Mouse (Mus musculus): Measurements from ENCODE around the gene Ybey.

The Ybey gene

GRCm38 (mm10) chr10:76468203-76469162, at the start of gene Ybey, which contains the start of gene Mcm3ap:
TSS of gene Ybey (minus strand) at chr10:76469114.
TSS of gene Mcm3ap (plus strand) at chr10:76468927.
- peak; percentile 84 to 93 for DNase-seq (ENCODE audit: low spot score in 2 of 2)

DNA sequence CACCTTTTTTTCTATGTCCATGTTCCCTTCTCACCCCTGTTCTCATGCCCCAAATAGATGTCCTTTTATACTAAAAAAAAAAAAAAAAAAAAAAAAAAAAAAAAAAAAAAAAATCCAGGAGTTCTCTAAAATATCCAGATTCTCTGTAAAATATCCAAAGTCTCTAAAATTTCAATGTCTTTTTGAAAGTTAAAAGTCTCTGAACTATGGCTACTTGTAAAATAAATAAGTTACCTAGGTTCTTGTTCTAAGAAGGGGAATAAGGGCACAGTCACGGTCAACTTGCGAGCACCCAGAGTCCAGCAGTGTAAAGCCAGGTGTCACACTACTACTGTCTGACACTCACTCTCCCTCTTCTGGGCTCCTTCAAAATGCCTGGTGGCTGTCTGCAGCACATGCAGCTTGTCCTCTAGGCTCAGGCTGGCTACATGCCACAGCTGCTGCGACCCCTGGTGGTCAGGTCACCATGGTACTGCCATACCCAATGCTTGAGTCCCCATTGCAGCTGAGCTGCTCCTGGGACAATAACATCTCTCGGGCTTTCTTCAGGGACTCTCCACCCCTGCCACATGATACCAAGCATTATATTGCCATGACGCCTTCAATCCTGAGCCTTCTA, 44.2 kb upstream of the Ybey start:
- DNase-seq (ENCODE audit: low spot score in 2 of 2): peak; percentile 83 to 93

DNA sequence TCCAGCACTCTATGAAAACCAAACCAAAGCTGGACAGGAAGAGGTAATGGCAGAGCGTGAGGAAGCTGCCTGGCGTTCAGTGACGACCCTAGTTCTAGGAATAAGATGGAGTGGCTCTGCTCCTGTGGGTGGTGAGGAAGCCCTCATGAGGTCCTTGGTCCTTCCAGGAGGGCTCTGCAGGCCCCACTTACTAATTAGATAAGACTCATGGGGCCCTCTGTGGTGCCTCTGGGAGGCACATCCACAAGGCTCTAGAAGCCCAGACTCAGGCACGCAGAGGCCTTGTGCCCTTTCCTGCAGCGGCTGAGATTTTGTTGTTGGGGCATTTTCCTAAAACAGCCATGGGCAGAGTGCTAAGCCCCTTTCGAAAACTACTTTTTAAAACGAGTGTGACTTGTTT, 37.0 kb upstream of the Ybey start:
- DNase-seq (ENCODE audit: low spot score in 2 of 2): no peak

- no peak for DNase-seq (ENCODE audit: low spot score in 2 of 2)
Measured at GRCm38 (mm10) chr10:76504271-76504943, 35.5 kb upstream of the Ybey start.

GRCm38 (mm10) chr10:76497522-76497921, 28.6 kb upstream of the Ybey start:
- no peak for DNase-seq (ENCODE audit: low spot score in 2 of 2)

- DNase-seq (ENCODE audit: low spot score in 2 of 2): no peak
Measured at GRCm38 (mm10) chr10:76496366-76496765, 27.5 kb upstream of the Ybey start.

DNA sequence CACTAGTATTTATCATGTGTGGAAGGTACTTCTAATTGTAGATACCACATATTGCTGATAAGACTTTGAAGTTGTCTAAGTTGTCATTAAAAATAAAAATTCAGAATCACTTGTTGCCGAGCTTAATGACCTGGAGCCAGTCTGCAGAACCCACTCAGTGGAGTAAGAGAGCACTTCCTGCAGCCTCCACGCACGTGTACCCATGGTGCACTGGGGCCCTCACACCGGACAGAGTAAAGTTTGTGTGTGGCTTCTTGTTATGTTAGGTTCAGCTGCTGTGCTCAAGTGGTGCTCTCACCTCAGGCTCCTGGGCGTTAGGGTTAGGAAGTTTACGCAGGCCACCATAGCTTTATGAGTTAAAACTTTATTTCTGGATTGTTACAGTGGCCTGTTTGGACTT, 26.6 kb upstream of the Ybey start:
- DNase-seq (ENCODE audit: low spot score in 2 of 2): no peak

DNA sequence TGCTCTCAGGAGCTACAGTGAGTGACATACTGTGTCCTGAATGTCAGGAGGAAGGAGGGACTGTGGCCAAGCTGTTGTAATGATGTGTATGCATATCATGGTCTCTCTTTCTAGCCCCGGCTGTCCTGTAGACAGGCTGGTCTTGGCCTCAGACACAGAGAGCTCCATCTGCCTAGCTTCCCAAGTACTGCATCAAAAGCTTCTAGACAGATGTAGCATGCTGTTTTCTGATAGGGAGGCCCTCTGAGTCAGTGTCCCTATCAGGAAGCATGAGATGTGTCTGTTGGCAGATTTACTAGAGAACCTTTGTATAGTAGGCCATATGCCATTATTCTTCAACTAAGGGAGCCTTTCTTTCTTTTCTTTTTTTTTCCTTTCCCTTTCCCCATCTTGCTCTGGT, 24.6 kb upstream of the Ybey start:
- no peak for DNase-seq (ENCODE audit: low spot score in 2 of 2)

DNA sequence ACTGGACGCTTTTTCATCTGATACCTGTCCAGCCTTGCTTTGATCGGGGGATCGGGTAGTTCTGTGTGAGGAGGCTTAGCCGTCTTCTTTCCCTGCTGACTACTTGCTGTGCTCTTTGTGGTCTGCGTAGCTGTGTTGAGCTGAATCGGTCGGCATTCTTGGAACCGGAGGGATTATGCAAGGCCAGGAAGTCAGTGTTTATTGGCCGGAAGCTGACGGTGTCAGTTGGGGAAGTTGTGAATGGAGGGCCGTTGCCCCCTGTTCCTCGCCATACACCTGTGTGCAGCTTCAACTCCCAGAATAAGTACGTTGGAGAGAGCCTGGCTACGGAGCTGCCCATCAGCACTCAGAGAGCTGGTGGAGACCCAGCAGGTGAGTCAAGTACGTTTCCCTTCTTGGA, 20.3 kb upstream of the Ybey start:
- no peak for DNase-seq (ENCODE audit: low spot score in 2 of 2)

- DNase-seq (ENCODE audit: low spot score in 2 of 2): no peak
Measured at GRCm38 (mm10) chr10:76488265-76488664, 19.4 kb upstream of the Ybey start.

- DNase-seq (ENCODE audit: low spot score in 2 of 2): no peak
Measured at GRCm38 (mm10) chr10:76486302-76486701, 17.4 kb upstream of the Ybey start.

DNA sequence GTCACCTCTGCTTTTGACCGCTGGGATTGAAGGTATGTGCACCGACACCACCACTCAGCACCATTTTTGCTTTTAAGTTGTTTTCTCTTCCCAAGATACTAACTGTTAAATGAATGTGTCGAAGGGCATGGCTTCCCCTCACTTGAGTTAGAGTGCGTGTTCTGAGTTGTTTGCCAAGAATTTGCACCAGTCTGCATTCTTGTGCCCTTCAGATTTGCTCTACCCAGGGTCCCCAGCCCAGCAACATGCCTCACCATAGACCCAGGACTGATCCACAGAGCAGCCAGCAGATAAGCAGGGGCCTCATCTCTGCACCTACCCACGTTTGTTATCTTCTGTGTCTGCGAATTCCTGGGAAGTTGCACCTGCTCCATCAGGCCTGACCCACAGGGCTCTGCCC, 12.6 kb upstream of the Ybey start:
- DNase-seq (ENCODE audit: low spot score in 2 of 2): no peak

GRCm38 (mm10) chr10:76480851-76481250, 11.9 kb upstream of the Ybey start:
- no peak for DNase-seq (ENCODE audit: low spot score in 2 of 2)

GRCm38 (mm10) chr10:76473759-76474158, 4.8 kb upstream of the Ybey start:
- no peak for DNase-seq (ENCODE audit: low spot score in 2 of 2)

DNA sequence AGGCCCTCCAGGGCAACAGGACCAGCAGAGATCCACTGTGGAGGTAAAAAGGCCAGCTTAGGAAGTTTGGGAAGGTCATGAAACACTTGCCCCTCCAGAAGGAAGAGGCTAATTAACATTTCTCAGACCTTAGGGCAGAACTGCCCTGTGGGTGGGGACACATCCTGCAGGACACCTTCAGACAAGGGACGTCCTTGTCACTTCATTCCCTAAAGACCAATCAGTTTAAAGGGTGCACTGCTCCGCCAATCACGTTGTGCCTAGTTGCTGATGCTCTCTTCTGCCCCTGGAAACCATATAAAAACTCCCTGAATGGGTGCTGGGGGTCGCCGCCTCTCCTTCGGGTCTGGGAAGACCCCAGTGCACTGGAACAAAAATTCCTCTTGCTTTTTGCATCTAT, 6.2 kb downstream of the Ybey start:
- no peak for DNase-seq (ENCODE audit: low spot score in 2 of 2)

- DNase-seq (ENCODE audit: low spot score in 2 of 2): no peak
Measured at GRCm38 (mm10) chr10:76462312-76462711, 6.6 kb downstream of the Ybey start.

- DNase-seq (ENCODE audit: low spot score in 2 of 2): no peak
Measured at GRCm38 (mm10) chr10:76461255-76461654, 7.7 kb downstream of the Ybey start.

- peak in 1 of 2 experiments; percentile 71 for DNase-seq (ENCODE audit: low spot score in 2 of 2)
Measured at GRCm38 (mm10) chr10:76455289-76455688, 13.6 kb downstream of the Ybey start.

DNA sequence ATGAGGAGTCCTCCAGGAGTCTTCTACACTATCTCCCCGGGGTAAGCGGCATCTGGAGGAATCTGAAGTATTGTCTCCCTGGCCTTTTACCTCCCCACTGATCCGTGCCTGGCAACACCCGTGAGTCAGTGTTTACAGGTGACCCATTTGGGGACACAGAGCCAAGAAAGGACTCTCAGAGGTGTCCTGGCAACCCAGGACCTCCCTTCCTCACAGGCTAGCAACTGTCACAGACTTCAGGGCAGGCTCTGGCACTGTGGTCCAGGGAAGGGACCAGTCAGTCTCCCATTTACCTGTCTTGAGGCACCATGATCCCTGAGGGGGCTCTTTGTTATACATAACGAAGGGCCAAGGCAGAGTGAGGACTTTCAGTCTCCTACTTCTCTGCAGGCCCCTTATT, 20.1 kb downstream of the Ybey start, which contains the start of gene 2610028H24Rik:
Gene 2610028H24Rik, plus strand, starts transcription at position 231 of the 400 bp plus-strand sequence.
- DNase-seq (ENCODE audit: low spot score in 2 of 2): no peak

DNA sequence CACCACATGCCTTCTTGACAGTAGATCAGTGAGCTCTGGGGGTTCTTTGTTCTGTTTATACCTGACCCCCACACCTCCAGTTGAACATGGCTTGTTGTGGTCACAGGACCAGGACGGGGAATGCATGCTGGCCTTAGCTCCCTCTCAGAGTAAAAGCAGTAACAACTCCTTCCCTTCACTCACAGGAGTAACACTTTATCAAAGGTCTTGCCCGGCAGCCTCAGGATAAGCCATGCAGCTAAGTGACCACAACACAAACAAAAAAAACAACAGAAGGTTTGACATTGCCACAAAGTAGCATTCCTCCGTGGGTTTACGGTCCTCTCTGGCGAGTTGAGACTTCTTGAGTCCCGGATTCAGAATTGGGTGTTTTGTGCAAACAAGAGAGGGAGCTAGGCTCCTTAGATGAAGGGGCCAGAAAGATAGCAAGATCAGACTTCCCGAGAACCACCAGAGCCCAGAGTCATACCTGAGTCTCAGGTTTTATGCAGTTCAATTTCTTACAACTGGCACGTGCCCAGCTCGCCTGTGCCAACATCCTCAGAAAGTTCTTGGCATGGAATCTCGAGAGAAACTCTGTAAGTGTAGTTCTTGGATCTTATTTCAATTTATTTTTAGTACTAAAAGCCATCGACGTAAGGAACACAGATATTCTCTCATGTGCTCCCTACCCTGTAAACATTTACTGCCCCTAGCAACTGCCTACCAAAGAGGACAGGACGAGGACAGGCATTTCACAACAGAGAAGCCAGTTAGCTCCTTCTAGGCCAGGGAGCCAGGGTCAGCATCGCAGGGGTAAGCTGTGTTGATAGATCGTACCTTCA, 21.3 kb downstream of the Ybey start:
- DNase-seq (ENCODE audit: low spot score in 2 of 2): no peak

DNA sequence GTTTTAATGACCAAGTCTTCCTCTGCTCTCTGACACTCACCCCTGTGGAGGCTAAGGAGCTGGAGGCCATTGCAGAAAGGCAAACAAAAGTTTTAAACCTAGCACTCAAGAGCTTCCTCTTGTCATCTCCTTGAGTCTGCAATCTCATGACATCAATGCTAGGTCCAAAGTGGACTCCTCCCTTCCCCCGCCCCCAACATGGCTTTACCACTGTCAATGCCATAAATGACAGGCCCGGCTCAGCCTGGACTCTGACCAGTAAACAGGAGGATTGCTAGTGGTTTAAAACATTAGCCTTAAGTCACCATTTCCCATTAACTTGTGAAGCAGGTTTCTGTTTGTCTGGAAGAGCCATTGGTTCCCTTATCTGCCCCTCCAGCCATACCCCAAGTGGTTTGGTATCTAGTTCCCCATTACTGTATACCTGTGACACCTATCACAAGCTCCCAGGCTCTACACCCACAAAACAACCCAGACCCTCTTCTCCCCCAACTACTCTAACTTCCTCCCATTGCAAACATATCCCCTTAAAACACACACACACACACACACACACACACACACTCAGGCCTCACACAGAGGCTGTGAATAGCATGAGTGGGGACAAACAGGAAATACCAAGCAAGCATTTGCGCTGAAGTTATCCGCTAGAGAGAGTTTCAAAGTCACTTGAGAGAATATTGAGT, 22.8 kb downstream of the Ybey start:
- DNase-seq (ENCODE audit: low spot score in 2 of 2): no peak
